Mouse (Mus musculus) monocyte, adult 2 months (primary cell): Measurements from ENCODE around the gene Ddx39b.
"Not testable (repeated sequence)": the region's sequence is repeated elsewhere in the genome, so short reads cannot be mapped to it uniquely, and the experiment has no call there.

Experiments
- DNase-seq, 2 experiments: peaks; one replicate each; pipeline ENCODE4 v3.0.0; 2022; ENCODE audit warnings: low spot score in 2 of 2, low read depth in 1 of 2

The Ddx39b gene

DNA sequence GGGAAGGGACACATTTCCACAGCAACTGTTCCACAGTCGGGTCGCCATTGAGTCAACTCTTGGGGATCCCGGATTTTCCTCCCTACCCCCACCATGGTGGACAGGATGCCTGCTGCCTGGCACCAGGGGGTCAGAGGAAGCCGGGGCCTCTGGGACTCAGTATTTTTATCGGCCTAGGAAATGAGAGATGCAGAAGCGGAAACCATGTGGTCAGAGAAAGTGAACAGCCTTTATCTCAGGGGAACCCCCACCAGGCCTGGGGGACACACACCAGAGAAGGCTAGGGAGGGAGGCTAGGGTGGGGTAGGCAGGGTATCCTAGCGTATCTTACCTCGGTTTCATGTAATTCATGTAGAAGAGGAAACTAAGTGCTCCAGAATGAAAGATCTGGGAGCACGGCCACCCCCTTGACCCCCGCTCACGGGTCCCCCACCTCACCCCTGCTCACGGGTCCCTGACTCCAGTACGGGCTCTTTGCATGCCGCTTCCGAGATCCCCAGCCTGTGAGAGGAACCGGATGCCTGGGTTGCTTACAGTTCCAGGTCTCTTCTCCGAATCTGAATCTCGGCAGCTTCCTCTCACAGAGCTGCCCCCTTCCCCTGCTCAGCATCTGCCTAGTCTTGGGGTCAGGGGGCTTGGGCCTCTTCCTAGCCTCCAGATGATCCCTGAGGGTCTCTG is 22.9 kb upstream of the Ddx39b start:
- DNase-seq, result no peak

DNA sequence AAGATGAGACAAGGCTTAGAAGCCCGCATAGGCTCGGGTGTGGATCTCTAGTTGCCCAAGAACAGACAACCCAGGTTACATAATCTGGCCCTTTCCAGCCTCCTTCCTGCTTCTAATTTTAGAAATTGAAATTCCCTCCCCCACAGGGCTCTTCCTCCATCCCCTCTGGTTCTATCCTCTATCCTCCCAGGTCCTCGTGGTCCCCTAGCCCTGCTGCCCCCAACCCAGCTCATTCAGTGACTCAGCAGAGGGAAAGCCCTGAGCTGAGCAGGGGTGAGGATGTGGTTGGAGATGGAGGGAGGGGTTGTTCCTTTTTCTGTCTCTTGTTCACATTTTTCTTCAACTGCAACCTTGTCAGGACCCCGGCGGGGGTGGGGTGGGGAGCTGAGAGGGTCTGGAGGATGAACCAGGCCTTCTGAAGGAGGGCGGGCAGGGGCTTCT is 21.9 kb upstream of the Ddx39b start:
- peak in 1 of 2 experiments; percentile 57 for DNase-seq

DNA sequence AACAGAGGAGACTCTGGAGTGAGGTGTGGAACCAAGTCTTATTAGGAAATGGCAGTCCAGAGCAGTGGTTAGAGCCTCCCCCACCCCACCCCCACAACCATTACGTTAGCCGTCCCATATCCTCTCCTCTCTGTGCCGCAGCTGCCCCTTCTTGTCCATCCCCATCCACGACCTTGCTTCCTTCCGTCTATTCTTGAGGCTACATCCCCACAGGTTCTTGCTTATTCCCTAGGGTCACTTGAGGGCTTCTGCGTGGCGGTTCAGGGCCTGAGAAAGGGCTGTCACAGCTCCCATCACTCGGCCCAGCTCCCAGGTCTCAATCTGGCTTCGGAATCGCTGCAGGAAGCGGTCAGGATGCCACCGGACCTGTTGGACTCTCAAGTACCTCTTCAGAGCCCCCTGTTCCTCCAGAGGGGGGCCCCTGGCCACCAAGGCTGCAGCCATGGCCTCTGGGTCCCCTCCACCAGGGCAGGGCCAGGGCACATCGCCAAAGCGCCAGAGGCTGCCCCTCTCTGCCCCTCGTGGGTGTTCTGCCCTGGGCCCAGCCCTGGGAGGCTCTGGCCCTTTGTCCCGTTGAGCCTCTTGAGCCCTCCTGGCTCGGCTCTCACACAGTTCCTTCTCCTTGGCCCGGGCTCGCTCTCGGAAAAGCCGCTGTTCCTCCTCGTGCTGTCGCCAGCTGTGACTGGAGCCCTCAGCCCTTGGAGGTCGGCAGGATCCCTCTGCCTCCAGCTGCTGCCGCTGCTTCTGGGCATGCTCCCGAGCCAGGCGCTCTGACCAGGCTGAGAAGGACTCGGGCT is 21.2 kb upstream of the Ddx39b start, which contains the start of gene Gm16181:
Gm16181 (plus strand) TSS at position 679 of the 797 bp plus-strand sequence.
- no peak for DNase-seq

DNA sequence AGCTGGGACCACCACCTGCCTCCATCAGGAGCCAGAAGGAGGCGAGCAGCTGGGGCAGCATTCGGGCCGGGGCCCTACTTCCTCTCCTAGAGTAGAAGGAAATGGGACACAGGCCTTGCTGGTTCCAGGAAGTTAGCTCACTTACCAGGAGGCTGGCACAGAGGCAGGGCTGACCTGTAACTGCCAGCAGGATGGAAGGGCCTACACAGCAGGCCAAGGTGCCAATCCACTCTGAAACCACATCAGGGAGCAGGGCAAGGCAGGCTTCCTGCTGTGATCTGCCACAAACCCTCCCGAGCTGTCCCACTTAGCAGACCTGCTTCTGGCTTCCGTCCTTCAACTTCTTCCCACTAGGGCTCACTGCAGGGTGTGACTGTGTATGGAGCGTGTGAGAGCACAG is 19.2 kb upstream of the Ddx39b start:
- DNase-seq, result no peak

DNA sequence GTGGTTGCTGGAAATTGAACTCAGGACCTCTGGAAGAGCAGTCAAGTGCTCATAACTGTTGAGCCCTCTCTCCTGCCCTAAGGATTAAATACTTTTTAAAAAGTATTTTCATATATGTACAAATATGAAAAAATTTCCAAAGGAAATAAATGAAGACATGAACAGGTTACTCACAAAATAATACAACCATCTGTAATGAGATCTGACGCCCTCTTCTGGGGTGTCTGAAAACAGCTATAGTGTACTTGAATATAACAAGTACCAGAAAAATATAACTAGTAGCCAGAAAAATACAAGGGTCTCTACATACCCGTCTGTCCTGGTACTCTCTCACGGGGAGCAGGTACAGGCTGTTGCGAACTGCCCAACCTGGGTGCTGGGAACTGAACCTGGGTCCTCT is 16.9 kb upstream of the Ddx39b start:
- no peak for DNase-seq

DNA sequence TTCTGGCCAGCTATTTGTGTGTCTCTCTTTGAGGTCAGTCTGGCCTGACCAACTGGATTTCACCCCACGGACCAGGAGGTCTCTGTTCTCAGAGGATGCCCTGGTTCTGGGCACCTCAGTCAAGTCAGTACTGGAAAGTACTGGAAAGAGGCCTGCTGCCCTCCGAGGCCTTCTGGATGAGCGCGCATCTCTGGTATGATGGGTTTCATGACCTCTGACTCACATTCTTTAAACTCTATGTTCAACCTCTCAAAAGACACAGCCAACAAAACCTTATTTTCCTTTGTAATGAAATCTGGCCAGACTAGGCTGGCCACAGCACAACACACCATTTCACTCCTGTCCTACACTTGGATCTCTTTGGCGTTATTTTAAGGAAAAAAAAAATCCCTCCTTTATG is 16.1 kb upstream of the Ddx39b start:
- DNase-seq, result no peak

DNA sequence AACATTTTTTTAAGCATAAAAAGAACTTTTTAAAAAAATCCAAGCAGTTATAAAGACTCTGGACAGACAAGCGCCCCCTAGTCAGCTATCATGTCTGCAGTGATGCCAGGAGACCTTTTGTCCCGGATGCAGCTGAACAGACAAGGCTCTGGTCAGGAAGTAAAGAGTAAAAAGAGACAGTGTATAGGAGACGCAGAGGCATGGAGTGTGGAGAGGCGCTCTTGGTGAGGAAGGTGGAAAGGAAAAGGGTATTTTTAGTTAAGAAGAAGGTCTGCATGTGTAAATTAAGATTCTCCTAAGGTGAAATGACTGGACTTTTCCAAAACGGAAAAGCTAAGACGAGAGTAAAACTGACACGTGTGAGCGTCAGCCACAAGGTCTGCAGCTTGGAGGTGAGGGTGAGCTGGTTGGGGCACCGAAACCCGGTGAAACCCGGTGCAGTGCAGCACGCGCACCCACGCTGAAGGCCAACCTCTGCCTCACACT is 14.9 kb upstream of the Ddx39b start:
- no peak for DNase-seq

DNA sequence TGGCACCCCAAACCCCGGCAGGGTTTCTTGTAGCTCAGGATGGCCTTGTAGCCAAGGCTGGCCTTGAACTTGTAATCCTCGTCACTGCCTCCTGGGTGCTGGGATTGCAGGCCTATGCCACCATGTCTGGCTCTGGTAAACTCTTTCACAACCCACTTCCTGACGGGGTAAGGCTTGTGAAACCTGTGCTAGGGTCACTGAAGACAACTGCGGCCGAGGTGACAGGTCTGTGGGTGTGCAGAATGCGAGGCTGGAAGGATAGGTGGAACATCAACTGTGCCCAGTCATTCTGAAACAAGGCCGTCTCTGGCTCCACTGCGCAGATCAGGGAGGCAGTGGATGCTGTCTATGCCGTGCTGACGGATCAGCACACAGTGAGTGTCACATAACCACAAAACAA is 10.5 kb upstream of the Ddx39b start:
- no peak for DNase-seq

DNA sequence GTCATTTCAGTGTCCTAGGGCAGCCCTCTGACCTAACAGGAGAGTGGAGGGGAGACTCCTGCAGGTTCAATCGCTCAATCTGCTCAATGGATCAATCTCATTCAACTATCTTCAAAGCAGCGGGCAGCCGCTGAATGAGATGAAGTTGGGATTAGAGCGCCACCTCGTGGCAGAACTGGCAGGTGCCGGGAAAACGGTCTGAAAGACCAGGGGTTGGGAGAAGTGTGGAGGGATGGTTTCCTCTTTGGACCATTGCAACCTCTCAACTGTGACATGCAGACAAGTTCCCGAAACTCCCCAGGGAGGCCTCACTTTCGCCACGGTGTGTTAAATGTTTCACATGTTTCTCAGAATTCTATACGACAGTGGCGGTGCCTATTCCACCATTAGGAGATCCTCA is 9.5 kb upstream of the Ddx39b start:
- DNase-seq, result peak in 1 of 2 experiments; percentile 82

DNA sequence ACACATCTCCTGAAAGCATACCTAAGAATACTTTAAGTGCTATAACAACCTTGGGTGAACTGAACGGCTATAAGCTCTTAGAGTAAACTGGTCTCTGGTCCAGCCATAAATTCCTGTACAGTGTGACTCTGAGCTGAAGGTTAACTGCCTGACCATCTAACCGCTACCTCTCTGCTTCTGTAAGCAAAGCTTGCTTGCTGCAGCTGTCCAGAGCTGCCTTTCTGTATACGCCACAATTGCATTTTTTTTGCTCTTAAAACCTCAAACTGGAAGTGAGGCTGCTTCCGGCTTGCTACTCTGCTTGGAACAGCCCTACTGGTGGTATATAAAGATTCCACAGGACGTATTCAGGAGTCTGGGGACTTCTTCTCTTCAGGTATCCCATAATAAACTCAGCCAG is 8.9 kb upstream of the Ddx39b start:
- no peak for DNase-seq

DNA sequence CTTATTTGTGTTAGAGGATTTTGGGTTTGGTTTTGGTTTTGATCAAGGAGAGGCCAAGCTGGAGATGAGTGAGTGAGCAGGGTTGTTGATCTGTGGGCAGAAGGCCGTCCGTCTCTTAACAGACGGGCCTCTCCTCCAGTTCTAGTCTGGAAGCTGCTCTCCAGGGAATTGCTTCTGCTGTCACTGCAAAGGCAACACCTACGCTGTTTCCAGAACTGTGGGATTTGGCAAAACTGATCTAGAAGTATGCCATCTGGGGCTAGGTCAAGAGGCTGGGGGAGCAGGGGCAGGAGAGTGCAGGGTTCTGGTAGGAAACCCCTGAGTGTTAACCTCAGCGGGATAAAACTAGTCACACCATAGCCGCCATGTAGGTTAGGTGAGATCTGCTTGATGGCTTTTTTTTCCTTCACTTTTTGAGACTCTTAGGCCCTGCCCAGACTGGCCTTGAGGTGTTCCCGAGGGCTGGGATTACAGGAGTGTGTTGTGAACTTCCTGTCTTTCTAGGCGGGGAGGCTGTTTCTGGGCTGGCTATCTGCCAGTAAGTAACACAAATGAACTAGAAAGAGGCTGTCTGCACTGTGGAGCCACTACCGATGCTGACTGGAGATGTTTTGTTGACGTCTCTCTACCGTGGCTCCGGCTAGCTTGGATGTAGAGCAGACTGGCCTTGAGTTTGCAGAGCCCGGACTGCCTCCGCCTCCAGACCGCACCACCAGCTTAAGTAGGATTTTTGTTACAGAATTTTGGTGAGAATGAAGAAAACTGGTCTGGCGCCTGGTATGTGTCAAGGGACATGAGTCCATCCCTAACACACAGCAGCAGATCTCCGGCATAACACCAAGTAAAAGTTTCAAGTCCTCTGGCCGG is 8.2 kb upstream of the Ddx39b start, which contains the start of gene Atp6v1g2:
Atp6v1g2 (plus strand) TSS at position 547 of the 867 bp plus-strand sequence.
- DNase-seq, result no peak

DNA sequence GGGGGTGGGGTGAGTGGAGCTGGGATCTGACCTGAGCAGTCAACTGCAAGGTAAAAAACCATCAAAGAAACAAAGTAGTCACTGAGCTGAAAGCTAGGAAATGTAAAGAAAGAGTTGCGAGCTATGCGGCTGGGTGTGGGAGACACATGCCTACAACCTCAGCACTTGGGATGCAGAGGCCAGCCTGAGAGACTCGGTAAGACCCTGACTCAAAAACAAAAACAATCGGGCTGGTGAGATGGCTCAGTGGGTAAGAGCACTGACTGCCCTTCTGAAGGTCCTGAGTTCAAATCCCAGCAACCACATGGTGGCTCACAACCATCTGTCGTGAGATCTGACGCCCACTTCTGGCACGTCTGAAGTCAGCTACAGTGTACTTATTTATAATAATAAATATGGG is 7.5 kb upstream of the Ddx39b start:
- not testable (repeated sequence) for DNase-seq

DNA sequence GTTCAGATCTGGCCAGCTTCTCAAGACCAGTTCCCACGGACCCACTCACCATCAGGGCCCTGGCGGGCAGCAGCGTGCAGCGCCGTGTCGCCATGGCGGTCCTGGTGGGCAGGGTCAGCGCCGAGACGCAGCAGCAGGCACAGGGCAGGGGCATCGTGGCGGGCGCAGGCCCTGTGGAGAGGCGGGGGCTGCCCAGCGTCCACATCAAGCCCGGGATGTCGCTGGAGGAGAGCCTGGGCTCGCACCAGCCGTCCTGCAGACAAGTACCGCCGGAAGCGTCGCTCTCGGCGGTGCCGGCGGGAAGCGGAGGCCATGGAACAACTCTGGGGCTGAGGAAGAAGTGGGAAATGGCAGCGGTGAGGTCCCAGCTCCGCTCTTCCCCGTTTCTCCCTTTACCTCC is 6.6 kb upstream of the Ddx39b start:
- no peak for DNase-seq

DNA sequence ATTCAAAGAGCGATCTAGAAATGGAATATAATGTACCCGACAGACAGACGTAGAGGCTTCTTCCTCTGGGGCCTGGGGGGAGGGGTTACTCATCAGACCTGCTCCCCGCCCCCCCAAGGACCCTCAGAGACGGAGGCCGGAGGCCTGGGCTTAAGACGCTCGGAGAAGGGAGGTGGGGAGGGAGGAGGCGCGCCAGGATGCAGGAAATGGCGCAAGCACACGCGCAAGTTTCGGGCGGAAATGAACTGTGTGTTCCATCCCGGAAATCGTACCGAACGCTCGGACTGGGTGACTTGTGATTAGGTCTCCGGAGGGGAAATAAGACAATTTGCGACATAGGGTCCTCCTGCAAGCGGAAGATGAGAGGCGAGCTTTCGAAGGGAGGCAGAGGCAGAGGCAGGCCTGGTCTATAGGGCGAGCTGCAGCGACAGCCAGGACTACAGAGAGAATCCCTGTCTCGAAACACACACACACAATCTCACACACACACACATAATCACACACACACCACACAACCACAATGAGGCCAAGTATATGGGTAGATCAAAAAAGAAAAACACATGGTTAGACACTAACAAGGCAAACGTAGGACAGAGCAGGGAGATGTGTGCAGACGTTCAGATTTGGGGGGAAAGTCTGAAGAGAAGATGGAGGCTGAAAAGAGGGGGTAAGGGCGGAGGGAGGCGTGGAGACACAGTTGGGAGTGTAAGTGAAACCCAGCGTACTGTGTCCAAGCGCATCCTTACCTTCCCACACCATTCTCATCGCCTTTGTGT is 5.7 kb upstream of the Ddx39b start, which contains the start of gene Nfkbil1:
Nfkbil1 (minus strand) TSS at position 179 of the 776 bp plus-strand sequence.
- peak; percentile 72 to 80 for DNase-seq

DNA sequence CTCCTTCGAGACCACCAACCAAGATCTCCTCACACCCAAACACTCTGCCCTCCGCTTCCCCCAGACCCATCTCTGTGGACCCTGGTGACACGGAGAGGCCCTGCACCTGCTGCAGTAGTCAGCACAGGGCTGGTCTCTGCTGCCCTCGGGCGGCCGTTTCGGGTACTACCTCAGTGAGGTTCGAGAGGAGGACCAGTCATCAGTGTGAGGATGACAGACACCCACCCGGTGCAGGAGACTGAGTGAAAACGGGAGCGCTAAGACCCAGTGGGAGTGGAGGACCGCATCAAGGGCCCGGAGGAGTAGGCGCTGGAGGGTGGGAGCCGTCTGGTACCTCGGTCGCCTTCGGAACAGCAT is 5.2 kb upstream of the Ddx39b start:
- peak; percentile 87 to 96 for DNase-seq

DNA sequence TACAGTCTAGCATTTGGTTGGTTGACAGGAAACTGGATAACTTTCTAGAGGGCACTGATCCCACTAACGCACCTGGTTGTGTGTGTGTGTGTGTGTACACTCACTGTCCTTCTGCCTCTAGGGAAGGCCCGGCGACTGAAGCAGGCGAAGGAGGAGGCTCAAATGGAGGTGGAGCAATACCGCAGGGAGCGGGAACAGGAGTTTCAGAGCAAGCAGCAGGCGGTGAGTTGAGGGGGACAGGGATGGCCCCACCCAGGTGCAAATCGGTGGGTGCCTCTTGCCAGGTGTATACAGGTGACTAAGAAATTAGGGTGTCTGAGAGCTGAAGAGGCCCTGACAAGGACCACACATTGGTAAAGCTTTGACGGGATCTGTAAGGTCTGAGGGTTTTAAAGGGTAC is 4.5 kb upstream of the Ddx39b start:
- no peak for DNase-seq

DNA sequence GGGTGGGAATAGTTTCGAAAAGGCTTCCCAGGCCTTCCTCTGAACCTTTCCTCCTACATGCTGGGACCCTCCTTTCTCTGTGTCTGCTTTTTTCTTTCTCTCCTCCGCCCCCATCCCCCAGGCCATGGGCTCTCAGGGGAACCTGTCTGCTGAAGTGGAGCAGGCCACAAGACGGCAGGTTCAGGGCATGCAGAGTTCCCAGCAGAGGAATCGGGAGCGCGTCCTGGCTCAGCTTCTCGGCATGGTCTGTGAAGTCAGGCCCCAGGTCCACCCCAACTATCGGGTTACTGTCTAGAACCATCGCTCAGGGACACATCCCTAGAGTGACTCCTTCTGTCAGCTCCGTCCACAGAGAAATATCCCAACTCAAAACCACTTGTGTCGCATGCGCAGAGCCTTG is 4.0 kb upstream of the Ddx39b start:
- DNase-seq, result no peak

DNA sequence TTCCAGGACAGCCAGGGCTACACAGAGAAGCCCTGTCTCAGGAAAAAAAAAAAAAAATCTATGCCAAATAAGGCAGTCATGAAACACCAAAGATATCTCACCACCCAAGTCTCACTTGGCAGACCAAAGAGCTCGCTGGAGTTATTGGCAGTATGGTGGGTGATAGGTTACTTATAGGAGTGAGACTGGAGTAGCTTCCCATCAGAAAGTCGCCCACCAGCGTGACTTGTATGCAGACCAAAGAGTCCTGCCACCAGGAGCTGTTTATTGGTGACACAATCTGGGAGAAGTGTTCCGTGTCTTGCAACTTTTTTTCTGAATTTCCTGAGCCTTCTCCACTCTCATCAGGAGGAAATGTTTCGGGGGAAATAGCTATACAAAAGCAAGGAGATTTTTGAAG is 1.8 kb upstream of the Ddx39b start:
- DNase-seq, result no peak

DNA sequence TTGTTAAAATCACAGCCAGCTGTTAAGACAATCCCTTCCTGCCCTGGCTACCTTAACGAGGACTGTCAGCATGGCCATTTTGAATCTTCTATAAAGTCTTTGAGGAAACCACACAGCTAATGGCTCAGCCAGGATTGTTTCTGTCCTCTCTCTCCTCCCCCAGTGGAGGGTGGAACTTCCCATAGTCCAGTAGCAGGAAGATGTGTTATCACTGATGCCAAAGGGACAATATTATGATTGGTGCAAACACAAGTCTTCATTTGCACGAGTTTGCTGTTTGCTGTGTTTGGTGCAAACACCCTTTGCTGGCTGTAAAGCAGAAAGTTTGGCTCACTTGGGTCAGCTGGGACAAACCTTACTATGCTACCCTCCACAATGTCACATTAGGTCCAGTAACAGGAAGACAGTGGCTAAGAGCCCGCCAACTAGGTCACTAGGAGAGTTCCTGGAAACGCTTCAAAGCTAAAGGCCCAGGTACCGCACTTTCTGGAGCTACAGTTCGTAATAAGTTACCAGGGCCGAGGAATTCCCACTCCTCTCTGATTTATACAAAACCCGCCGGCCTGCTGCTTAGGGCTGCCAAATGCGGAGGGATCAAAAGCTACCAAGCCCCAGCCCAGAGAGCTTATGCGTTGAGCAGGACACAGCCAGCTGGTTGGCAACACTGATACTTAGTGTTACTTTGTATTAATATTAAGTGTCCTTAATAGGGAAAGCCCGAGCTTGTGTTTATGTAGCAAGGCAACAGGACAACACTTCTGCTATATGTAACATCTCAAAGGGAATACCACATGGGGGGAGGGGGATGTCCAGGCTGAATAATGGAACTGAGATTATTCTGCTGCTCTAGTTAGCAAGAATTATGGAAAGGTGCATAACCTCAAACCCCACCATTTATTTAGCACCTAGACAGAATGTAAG is 902 bp upstream of the Ddx39b start:
- DNase-seq, result no peak
